Mouse (Mus musculus) intestine, postnatal 0 days (tissue): ENCODE results near the gene Wdr91. TPM values are rescaled to one million over a fixed set of nuclear protein-coding genes. Genes with fewer than 3 reads are reported as not detected.

Source experiments
- ATAC-seq: fragments of 200-750 bp; cut with Nextera tagmentation; 2 replicates; pipeline ENCODE4 v1.8.0; 2017; ENCODE audit warnings: mild to moderate bottlenecking, moderate TSS enrichment, moderate library complexity
- H3K27ac ChIP-seq: fragments of 300-500 bp; sonication (generic); 2 replicates; pipeline ENCODE4 v1.5.1; 2014; ENCODE audit warnings: mild to moderate bottlenecking, low read depth, low read length, moderate library complexity
- H3K27me3 ChIP-seq: fragments of 300-500 bp; sonication (generic); replicated peaks from 2 replicates; pipeline ENCODE4 v1.6.1; 2014; ENCODE audit warnings: low read length, mixed read lengths; ENCODE audit not compliant: control insufficient read depth, insufficient read depth
- H3K36me3 ChIP-seq: fragments of 300-500 bp; sonication (generic); 2 replicates; pipeline ENCODE4 v1.6.1; 2014; ENCODE audit warnings: mild to moderate bottlenecking, moderate library complexity; ENCODE audit not compliant: control insufficient read depth, insufficient read depth
- H3K4me1 ChIP-seq: fragments of 300-500 bp; sonication (generic); replicated peaks from 2 replicates; pipeline ENCODE4 v1.6.1; 2014; ENCODE audit warnings: antibody characterized with exemption, low read length, mixed read lengths; ENCODE audit not compliant: control insufficient read depth, insufficient read depth
- H3K4me2 ChIP-seq: fragments of 300-500 bp; sonication (generic); replicated peaks from 2 replicates; pipeline ENCODE4 v1.6.1; 2014; ENCODE audit warnings: low read depth, mild to moderate bottlenecking, moderate library complexity
- H3K4me3 ChIP-seq: fragments of 300-500 bp; sonication (generic); 2 replicates; pipeline ENCODE4 v1.5.1; 2014; ENCODE audit warnings: low read depth, low read length
- H3K9ac ChIP-seq: fragments of 300-500 bp; sonication (generic); 2 replicates; pipeline ENCODE4 v1.6.1; 2014; ENCODE audit warnings: mild to moderate bottlenecking, low read depth, low read length
- H3K9me3 ChIP-seq: fragments of 300-500 bp; sonication (generic); 2 replicates; pipeline ENCODE4 v1.6.1; 2016; ENCODE audit warnings: mixed run types; ENCODE audit not compliant: control insufficient read depth
- CTCF ChIP-seq: sonication (generic); IDR thresholded peaks from 2 replicates; pipeline ENCODE4 v1.5.1; 2016; ENCODE audit warnings: low read depth, mild to moderate bottlenecking, control low read depth, antibody characterized with exemption, moderate library complexity
- WGBS: fragments of 180-500 bp; shearing (Covaris S2); extraction: QIAGEN DNeasy Blood & Tissue Kit; methylation state at CpG from one replicate; pipeline ENCODE4 v1.1.7; 2014; 5-methylcytosine and 5-hydroxymethylcytosine counted together
- polyA plus RNA-seq: library from polyadenylated mRNA; unstranded; fragments of >200 nt; fragmentation: Nextera tagmentation; extraction: Ambion mirVana; gene quantifications from 2 replicates; pipeline ENCODE4 v1.2.1, GENCODE M21; 2015

Gene Wdr91
- polyA plus RNA-seq, 1 experiment from 2014 or later = 5.7 TPM

DNA sequence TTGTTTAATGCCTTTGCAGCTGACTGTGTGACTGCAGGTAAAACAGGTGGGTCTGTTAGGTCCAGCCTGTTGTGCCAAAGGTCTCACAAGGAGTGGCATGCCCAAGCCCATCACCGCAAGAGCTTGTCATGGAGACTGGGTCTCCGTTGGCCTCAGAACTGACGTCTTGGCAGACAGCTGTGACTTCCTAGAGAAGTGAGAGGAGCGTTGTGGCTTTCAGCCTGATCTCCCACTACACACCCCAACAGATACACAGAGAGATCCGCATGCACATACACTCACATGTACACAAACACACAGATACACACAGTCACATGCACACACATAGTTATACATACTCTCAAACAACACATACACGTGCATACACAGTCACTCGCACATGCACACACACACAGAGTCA is 40.8 kb upstream of the Wdr91 start:
- TF ChIP-seq CTCF = no peak
- no peaks in the 10 kb centered on the region for H3K9me3 ChIP-seq
- no peaks in the 10 kb centered on the region; the same call in 1 of the 2 replicates for H3K36me3 ChIP-seq
- H3K27ac ChIP-seq = no peak overlapping the region
- no peak overlapping the region for H3K9ac ChIP-seq
- WGBS = 85% methylated on average over 7 of the region's 7 CpGs
- no peaks in the 10 kb centered on the region for H3K4me1 ChIP-seq
- no peak overlapping the region for H3K4me2 ChIP-seq
- H3K27me3 ChIP-seq = no peaks in the 10 kb centered on the region
- no peak for ATAC-seq
- no peak overlapping the region for H3K4me3 ChIP-seq

GRCm38 (mm10) chr6:34948461-34948860 is 37.8 kb upstream of the Wdr91 start:
- WGBS = 33% methylated on average over 11 of the region's 11 CpGs
- Histone ChIP-seq H3K9ac (no peak overlapping the region), H3K27ac (no peak overlapping the region), H3K4me3 (no peak overlapping the region), H3K9me3 (no peaks in the 10 kb centered on the region), H3K36me3 (no peaks in the 10 kb centered on the region; the same call in 1 of the 2 replicates), H3K27me3 (no peaks in the 10 kb centered on the region), H3K4me2 (no peak overlapping the region), H3K4me1 (no peaks in the 10 kb centered on the region)
- ATAC-seq = no peak
- TF ChIP-seq CTCF = no peak

DNA sequence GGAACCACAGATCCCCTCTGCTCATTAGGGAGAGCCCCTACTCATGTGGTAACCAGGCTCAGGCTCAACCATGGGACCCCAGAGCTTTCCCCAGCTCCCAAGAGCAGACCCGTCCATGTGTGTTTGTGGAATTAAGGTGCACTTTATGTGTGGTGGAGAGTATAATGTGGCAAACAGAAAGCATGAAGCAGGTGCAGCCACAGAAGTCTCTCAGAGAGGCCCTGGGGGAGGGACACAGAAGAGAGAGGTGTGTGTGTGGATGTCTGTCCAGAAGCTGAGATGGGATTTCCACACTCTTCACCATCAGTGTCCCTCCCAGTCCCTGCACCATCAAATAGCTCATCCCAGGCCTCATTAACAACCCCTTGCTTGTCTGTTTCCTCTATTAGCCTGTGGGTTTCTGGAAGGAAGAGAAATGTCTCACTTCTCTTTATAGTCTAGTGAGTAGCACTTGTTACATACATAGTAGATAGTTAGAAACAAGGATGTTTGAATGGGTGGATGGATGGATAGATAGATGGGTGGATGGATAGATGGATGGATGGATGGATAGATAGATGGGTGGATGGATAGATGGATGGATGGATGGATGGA is 35.9 kb upstream of the Wdr91 start:
- Histone ChIP-seq H3K36me3 (no peaks in the 10 kb centered on the region; the same call in 1 of the 2 replicates), H3K4me3 (no peak overlapping the region), H3K27me3 (no peaks in the 10 kb centered on the region), H3K4me2 (no peak overlapping the region), H3K4me1 (no peaks in the 10 kb centered on the region), H3K9me3 (no peaks in the 10 kb centered on the region), H3K27ac (no peak overlapping the region), H3K9ac (no peak overlapping the region)
- 85% methylated on average over 1 of the region's 1 CpGs for WGBS
- no peak for ATAC-seq
- no peak for TF ChIP-seq CTCF

- no peak overlapping the region for H3K4me2 ChIP-seq
- no peaks in the 10 kb centered on the region for H3K27me3 ChIP-seq
- H3K27ac ChIP-seq = no peak overlapping the region
- 66% methylated on average over 5 of the region's 5 CpGs for WGBS
- H3K36me3 ChIP-seq = no peaks in the 10 kb centered on the region; the same call in 1 of the 2 replicates
- no peak overlapping the region for H3K9ac ChIP-seq
- ATAC-seq = no peak
- H3K4me1 ChIP-seq = peaks cover 3% of the 10 kb centered on the region; the same call in 1 of the 2 replicates
- no peaks in the 10 kb centered on the region for H3K9me3 ChIP-seq
- no peak for TF ChIP-seq CTCF
- H3K4me3 ChIP-seq = no peak overlapping the region
These were observed 32.8 kb upstream of the Wdr91 start for GRCm38 (mm10) chr6:34943499-34943898.

- whole genome bisulfite sequencing = 85% methylated on average over 9 of the region's 9 CpGs
- Histone ChIP-seq H3K9me3 (no peaks in the 10 kb centered on the region), H3K27ac (no peak overlapping the region), H3K4me1 (peaks cover 3% of the 10 kb centered on the region; the same call in 1 of the 2 replicates), H3K27me3 (no peaks in the 10 kb centered on the region), H3K4me2 (no peak overlapping the region), H3K9ac (no peak overlapping the region), H3K4me3 (no peak overlapping the region), H3K36me3 (no peaks in the 10 kb centered on the region)
- TF ChIP-seq CTCF = no peak
- ATAC-seq = no peak
These were observed 31.8 kb upstream of the Wdr91 start for GRCm38 (mm10) chr6:34942446-34942845.

DNA sequence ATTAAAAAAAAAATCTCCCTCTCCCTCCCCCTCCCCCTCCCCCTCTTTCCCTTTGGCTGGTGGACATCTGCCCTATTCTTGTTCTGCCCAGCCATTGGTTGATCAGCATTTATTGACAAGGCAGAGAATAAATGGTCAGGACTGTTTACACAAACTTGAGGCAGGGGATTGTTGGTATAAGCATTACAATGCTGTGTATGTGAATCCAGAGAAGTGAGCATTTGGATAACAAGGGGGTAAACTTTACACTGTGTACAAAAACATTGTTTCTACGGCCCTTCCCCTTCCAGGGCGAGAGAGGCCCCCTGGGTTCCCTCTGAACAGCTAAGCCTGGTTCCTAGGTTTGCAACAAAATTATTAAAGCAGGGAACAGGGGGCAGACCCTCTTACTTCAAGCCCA is 30.8 kb upstream of the Wdr91 start:
- Histone ChIP-seq H3K36me3 (no peaks in the 10 kb centered on the region), H3K9ac (no peak overlapping the region), H3K9me3 (no peaks in the 10 kb centered on the region), H3K4me1 (peaks cover 3% of the 10 kb centered on the region; the same call in 1 of the 2 replicates), H3K27me3 (no peaks in the 10 kb centered on the region), H3K27ac (no peak overlapping the region), H3K4me3 (no peak overlapping the region), H3K4me2 (no peak overlapping the region)
- ATAC-seq = no peak
- TF ChIP-seq CTCF = no peak
- 65% methylated on average over 2 of the region's 2 CpGs for WGBS
